Mouse (Mus musculus) 3T3-L1 (cell line): ENCODE measurements around the gene Wdr48.
A peak's percentile ranks its signal among the peaks of the same experiment; 100 is the strongest.

Source experiments
- DNase-seq: peaks from one replicate; pipeline ENCODE4 v3.0.0-alpha.2; 2015; ENCODE audit warnings: low read depth, low spot score

Gene Wdr48

DNA sequence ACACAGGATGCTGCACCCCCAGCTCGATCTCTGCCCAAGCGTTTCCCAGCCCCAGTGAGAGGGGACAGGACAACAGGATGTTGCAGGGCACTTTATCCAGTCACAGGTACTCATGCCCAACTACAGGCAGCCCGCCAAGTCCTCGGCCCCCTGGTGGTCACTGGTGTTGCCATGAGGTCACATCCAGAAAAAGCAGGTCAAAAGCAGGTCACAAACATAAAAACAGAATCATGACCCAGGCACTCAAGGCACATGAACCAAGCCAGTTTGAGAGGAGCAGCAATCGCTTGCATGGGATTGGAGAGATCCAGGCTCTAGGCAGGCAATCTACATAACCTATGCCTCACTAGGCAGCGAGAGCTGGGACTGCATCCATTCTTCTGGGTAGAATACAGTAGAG is 75.5 kb downstream of the Wdr48 start:
- peak; percentile 58 for DNase-seq

DNA sequence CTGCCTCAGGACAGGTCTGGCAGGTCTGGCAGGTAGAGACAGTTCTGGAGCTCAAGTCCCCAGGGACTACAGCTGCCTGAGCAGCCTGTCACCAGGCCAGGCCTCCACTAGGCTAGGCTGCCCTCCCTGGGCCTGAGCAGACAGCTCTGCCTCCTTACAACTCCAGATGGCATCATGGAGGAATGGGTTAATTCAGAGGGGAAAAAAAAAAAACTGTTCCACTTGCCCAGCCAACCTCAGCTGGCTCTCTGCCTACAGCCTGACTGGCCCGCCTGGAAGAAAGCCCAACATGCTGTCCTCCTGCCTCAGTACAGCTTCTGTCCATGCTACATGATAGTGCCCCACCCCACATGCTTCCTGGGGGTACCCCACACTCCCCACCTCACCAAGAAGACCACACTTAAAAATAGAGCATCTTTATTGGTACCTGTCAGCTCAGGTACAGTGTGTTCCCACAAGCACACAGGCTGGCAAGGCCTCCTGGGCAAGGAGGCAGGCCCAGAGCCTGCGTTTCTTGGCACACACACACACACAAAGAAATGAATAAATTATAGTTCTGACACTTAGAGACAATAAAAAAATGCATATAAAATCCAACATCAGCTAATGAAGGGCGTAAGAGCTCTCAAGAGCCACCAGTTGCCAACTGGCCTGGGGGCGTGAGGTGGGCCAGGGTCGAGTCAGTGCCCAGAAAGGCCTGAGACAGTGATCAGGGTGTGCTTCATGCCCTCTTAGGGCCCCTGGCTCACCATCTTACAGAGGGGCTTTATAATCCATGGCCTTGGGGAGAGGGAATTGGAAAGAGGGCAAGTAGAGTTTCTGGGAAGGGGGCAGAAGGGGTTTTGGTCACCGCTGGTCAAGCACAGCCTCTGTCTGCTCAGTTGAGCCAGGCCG is 76.3 kb downstream of the Wdr48 start:
- peak; percentile 83 for DNase-seq

DNA sequence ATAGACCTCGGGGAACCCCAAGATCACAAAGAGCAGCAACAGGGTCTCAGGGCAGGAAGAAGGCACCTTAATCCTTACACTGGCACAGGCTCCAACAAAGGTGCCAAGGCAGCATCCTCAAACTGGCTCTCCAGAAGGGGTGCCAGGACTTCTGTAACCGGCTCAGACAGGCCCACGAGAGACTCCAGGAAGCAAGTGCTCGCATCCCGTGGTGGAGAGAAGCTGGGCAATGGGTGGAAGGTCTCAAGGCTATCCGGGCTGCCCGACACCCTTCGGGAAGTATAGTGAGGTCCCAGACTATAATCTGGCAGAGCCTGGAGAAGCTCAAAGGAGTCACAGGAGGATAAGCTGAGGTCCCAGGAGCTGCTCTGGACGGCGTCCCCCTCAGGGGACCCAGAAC is 77.5 kb downstream of the Wdr48 start:
- no peak for DNase-seq

DNA sequence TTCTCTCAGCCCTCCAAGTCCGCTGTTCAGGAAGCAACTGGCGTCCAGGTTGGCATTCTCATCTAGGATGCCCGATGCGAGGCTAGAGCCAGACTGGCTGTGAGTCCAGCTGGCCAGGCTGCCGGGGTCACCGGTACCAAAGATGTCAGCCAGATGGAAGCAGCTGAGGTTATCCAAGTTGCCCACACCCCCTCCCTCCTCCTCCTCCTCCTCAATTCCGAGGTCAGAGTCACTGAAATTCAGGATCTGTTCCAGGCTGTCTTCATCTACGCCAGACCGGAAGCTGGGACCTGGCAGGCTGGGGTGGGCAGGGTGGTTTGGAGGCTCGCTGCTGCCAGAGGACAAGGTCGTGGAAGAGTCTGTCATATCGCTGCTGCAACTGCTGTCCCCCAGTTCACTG is 77.9 kb downstream of the Wdr48 start:
- no peak for DNase-seq

DNA sequence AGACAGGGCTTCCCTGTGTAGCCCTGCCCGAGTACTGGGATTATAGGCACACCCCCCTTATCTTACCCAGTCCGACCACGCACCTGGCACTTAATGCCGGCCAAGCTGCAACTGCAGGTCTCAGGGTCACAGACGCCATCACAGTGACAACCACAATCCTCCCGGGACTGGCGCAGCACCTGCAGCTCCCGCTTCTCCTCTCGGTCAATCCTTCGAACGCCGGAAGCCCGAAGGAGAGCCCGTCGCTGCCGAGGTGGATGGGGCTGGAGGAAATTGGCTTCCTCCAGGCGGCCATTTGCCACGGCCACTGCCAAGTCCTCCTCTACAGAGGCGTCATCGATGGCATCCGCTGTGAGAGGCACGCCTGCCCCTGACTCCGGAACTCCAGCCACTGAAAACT is 78.6 kb downstream of the Wdr48 start:
- DNase-seq, result no peak

DNA sequence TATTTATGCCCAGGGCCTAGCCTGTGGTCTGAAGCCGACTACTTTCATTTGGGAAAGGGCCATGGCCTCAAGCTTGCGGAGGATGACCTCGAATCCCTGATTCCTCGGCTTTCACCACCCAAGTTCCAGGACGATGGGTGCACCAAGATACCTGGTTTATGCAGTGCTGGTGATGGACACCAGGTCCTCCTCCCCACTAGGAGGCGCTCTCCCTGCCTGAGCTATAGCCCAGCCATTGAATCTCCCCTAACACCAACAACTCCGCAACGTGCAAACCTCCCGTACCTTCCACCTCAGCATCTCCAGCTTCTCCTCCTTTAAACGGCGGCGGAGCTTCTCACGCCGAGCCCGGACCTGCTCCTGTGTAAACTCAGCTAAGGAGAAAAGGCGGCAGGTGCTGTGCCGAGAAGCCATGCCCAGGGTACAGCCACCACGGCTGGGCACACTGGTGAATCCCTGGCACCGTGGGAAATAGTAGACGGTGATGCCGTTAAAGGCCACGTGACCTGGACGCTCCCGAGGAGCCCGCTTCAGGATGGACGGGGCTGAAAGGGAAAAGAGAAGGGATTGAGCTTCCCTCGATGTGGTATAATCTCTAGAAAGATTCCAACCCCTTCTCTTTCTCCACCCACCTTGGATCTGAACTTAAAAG is 79.3 kb downstream of the Wdr48 start:
- peak; percentile 20 for DNase-seq

DNA sequence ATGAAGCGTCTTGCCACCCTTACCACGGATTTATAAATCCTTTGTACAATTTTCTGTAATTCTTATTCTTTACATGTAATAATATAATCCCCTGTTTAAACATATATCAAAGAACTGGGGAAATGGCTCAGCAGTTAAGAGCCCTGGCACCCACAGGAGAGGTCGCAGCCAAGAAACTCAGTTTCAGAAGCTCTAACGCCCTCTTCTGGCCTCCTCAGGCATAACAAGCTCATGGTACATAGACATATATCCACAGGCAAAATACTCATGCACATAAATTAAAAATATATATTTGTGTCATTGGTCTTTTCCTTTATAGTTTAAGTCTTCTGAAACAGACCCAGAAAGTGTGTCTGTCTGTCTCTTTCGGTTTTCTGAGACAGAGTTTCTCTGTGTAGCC is 79.9 kb downstream of the Wdr48 start:
- no peak for DNase-seq

DNA sequence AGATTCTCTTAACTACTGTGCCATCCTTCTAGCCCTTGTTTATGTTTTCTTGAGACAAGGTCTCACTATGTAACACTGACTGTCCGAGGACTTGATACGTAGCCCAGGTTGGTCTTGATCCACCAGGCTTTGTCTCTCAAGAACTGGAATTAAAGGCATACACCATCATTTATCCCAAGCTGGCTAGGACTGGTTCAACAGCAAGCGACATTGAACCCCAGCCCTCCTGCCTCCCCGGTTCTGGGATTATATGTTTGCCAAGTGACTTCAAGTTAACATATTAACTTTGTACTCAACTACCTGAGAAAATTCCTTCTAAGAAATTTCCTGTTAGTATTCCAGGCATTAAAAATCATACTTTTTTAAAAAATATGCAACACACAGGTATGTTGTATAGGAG is 80.6 kb downstream of the Wdr48 start:
- no peak for DNase-seq
